Mouse (Mus musculus) spleen, adult 12 weeks (tissue): Measurements from ENCODE around the gene Atf7ip.
"Not testable (repeated sequence)": the region's sequence is repeated elsewhere in the genome, so short reads cannot be mapped to it uniquely, and the experiment has no call there.

ENCODE experiments used
- DNase-seq: peaks from one replicate; pipeline ENCODE4 v3.0.0; 2022; ENCODE audit warnings: low spot score

Atf7ip gene

DNA sequence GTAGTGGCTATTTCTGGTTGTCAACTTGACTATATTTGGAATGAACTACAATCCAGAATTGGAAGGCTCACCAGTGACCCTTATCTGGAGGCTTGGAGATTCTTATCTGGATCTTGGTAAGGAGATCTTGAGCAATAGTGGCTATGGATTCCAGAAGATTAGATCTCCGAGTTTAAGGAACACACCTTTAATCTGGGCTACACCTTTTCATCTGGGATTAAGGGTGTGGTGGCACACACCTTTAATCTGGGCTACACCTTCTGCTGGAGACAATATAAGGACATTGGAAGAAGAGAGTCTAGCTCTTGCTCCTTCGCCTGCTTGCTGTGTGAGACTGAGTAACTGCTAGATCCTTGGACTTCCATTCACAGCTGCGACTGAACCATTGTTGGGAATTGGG is at the start of gene Atf7ip:
Gene Atf7ip (plus strand): TSS at position 301 of the 400 bp plus-strand sequence.
- DNase-seq, result not testable (repeated sequence)

DNA sequence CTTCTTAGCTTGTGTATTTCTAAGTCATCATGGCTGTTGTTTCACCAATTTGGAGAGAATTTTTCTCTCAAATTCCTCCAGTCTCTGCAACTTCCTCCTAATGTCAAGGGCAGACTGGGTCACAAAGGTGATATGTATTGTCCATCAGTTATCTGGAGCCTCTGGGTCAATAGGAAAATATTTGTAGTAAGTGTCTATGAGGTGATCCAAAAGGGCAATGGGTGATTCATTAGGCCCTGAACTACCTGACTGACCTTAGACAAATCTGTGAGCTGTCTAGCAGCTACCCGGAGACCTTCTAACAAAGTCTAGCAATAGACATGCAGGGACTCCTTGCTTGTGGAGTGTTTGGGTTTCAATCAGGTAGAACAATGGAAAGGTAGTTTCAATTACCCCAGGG is 49.7 kb upstream of the Atf7ip start:
- DNase-seq, result no peak

GRCm38 (mm10) chr6:136459156-136459555 is 46.8 kb upstream of the Atf7ip start:
- no peak for DNase-seq

DNA sequence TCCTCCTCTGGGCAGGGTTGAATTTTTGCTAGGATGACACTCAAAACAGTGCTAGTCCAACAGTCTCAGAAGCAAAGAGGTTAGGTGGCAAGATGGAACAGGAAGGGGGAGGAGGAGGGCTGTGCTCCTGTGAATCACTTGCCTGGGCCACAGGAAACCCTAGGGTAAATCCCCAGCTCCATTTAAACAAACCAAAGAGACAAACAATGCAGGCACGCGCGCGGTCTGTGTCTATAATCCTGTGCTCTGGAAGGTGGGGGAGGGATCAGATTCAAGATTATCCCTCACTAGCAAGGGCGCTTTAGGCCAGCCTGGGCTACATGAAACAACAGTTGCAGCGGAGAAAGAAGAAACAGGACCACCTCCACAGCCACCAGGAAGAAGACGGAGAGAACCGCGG is 42.5 kb upstream of the Atf7ip start:
- no peak for DNase-seq

- no peak for DNase-seq
Measured at GRCm38 (mm10) chr6:136464121-136464621, 41.8 kb upstream of the Atf7ip start.

DNA sequence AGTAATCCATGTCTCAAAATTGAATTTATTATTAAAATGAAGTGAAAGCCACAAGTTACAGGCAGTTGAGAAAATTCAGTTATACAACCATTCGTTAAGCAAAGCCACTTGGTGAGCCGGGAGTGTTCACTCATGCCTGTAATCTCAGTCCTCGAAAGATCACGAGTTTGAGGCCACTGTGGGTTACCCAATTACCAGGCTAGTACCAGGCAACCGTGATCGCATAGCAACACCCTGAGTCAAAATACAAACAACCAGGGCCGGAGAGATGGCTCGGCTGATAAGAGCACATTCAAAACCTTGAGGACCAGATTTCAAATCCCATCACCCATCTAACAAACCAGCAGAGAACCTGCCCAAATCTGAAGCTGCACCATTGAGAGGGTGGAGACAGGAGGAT is 40.9 kb upstream of the Atf7ip start:
- no peak for DNase-seq

- no peak for DNase-seq
Measured at GRCm38 (mm10) chr6:136465959-136466381, 40.0 kb upstream of the Atf7ip start.

GRCm38 (mm10) chr6:136466956-136467750 is 38.8 kb upstream of the Atf7ip start:
- DNase-seq, result peak; percentile 85

GRCm38 (mm10) chr6:136467837-136468236 is 38.1 kb upstream of the Atf7ip start:
- DNase-seq, result no peak

GRCm38 (mm10) chr6:136468401-136468912 is 37.5 kb upstream of the Atf7ip start:
- peak; percentile 84 for DNase-seq

DNA sequence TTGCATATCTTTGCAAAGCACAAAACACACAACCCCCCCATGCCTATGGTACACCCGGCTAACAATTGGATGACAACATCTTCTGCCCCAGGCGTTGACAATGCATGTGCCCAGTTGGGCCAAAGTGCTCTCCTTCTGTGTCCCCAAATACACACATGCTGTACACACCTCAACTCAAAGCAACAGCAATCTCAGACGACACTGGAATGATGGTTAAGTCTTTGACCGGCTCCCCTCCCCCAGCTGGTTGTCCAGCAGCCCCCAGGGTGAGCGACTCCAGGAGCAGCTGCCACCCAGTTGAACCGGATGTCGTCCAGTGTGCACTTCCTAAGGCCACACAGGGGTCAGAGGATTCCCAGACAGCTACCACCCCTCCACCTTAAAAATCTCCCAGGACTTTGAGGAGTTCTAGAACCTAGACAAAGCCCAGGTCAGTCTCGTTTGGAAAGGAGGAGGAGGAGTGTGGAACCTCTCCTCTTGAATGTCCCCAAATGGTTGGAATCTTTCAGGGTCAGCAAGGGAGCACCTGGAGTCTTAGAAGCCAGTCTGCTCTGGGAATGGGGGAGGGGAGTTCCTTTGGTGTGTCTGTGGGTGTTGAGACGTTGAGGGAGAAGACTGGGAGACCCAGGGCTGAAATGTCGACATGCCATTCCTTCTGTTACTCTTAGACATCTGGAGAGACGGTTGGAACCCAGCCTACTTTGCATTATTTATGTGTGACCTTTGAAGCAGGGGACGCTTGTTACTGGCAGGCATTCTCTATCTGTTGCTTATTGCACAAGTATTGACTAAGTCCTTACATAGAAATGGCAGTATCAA is 36.8 kb upstream of the Atf7ip start:
- DNase-seq, result no peak

DNA sequence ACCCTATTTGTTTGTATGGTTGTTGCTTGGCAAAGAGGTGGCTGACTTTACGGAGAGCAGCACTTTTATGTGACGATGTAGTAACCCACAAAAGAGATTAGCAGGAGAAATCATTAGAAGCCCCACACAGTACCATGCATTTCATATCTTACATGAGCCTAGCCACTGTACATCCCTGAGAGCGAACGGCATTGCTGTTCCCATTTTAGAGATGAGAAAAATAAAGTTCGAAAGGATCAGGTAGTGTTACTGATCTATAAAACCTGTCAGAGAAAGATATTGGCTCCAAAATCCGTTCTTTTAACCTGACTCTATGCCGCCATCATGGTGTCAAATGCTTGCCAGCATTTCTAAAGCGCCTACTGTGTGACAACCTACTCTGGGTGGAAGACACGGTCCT is 36.2 kb upstream of the Atf7ip start:
- DNase-seq, result no peak

DNA sequence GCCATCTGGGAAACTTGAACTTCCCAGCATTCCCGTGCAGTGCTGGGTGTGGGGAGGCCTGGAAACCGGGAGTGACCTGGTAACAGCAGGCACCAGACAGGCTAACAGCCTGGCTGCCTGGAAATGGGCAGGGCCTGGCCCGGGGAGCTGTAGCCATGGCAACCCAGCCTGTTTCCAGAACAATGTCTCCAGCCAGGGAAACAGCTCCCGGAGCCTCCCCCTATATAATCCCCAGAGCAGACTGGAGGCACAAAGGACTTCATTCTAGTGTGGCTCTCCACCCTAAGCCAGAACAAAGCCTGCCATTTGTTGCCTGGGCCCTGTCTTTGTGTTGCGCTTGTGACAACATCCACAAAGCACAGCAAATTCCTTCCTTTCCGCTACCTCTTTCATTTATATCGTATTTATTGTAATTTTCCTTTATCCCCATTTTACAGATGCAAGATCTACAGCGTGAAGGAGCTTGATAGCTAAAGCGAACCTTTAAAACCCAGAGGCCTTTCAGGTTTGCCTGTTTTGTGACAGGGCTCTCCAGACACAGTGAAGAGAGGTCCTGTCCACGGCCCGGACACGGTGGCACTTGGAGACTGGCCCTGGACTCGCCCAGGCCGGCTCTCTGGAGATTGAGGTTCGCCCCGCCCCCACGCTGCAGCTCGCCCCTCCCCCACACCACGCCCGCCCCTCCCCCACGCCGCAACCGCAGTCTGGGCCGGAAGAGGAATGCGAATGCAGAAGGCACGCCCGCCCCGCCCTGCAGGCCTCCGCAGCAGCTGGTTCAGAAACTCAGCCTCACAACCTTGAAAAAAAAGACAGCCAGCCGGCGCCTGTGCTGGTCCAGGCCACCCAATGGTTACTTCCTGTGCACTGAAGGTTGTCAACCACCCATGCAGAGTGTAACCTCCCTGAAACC is 35.4 kb upstream of the Atf7ip start:
- peak; percentile 72 for DNase-seq

DNA sequence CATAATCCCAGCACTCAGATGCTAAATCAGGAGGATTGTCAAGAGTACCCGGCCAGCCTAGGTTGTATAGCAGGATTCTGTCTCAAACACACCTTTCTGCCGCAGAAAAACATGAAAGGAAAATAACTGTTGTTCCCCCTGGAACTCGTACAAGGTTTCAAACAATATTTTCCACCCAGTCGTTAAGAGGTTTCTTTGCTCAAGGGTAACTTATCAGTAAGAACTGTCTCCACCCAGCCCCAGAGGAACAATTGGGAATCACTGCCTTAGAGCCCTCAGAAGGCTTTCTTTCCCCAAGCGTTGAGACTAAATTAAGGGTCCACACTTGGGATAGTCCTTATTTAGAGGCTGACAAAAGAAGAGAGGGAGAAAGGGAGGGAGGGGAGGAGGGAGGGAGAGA is 34.4 kb upstream of the Atf7ip start:
- no peak for DNase-seq

DNA sequence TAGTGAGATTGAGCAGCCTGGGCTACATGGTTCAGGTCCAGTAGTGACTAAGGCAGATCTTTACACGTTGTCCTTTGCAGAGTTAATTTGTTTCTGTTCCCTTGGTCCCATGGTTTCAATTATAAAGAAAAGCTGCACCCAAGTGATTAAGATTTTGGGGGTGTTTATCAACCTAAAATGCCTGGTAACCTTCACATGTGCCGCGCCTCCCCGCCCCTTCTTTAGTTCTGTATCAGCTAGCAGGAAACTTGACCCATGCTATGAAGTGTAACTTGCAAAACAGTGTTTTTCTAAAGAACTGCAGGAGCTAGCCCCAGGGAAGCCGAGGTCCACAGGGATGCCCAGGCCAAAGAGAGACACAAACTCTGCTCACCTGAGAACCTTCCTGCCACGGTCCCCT is 33.2 kb upstream of the Atf7ip start:
- DNase-seq, result no peak

DNA sequence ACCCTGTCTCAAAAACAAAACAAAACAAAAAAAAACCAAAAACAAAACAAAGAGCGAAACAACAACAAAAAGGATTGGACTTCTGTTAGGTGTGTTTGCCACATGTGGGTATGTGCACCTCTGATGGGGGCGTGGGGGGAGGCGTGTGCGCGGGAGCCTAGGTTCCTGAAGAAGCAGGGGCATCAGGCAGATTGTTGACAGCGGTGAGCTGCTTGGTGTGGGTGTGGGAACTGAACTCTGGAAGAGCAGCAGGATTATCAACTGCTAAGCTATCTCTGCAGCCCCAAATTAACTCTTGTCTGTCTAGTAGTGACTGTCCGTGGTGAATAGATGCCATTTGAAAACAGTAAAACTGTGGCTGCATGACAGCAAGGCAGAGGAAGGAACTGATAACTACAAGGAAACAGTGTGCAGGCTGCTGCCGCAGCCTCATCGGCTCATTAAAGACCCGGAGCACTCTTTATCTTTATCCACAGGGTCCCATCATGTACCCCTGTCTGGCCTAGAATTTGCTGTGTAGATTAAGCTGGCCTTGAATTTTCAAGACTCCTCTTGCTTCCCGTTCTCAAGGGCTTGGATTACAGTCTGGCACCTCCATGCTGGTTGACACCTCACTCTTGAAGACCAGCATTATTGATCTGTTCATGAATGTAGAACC is 32.4 kb upstream of the Atf7ip start:
- no peak for DNase-seq

- no peak for DNase-seq
Measured at GRCm38 (mm10) chr6:136475171-136475860, 30.7 kb upstream of the Atf7ip start.

DNA sequence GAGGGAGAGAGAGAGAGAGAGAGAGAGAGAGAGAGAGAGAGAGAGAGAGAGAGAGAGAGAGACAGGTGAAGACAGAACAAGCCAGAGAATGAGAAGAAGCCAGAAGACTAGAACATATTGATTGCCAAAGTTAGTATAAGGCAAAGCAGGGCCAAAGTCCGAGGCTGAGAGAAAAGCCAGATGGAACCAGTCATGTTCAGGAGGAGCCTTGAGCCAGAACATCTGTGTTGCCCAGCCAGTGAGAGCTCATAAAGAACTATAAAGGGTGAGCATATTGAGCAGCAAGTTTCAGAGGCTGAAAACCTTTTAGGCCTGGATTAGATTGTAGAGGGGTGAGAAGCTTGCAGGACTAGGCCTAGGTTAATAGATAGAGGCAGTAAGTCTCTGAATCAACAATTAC is 28.1 kb upstream of the Atf7ip start:
- no peak for DNase-seq

- no peak for DNase-seq
Measured at GRCm38 (mm10) chr6:136483531-136483930, 22.4 kb upstream of the Atf7ip start.

GRCm38 (mm10) chr6:136484093-136484492 is 21.9 kb upstream of the Atf7ip start:
- no peak for DNase-seq

DNA sequence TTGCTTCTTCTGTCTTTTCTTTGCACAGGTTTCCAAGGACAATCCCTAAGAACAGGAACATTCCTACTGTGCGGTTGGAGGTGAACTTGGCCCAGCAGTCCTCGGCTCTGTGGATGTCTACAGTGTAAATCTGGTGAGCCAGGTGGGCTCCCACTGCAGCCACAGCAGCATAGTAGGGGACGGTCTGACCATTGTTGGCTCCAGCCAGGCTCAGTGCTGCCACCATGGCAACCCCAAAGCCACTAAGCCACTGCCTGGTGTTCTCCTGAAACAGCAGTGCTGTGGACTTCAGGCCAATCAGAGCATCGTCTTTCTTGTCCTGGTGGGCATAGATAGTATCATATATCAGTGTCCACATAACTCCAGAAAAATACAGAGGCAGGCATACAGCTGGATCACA is 19.8 kb upstream of the Atf7ip start:
- DNase-seq, result no peak
